Mouse (Mus musculus) cerebellum, postnatal 14 days (tissue): ENCODE data around the gene Sec24a.

Source experiments
- DNase-seq, 2 experiments: peaks; one replicate each; pipeline ENCODE4 v3.0.0; 2021; ENCODE audit warnings: mixed read lengths in 2 of 2

The Sec24a gene

DNA sequence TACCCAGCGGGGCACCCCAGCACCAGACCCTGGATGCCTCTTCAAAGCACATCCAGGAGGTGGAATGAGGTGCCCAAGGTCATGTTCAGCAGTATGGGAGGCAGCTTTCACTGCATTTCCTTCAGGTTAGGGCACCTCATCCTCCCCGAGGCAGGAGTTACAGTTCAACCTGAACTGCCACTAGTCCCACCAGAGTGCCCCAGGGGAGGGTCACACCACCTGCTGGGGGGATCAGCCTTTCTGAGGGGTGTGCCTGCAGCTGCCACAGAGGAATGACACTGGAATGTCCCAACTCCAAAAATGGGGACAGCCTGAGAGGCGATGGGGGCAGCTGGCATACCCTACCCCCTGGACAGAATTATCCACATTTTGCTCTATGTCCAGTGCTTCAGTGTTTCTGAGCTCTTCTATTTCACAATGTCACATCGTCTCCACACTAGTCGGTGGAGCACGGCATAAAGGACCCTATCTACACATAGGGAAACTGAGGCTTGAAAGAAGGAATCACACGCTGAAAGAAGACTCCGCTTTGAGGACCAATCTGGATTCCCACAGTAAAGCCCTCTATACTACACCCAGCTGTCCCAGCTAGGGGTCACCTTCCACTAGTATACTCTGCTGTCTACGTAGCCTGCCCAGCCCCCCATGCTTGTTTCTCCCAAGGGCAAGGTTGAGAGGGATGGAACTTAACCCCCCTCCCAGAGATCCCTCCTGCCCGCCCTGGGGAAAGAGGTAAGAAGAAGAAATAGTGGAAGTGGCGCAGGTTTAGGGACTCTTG, 114.1 kb downstream of the Sec24a start:
- DNase-seq = peak in 1 of 2 experiments; percentile 26

DNA sequence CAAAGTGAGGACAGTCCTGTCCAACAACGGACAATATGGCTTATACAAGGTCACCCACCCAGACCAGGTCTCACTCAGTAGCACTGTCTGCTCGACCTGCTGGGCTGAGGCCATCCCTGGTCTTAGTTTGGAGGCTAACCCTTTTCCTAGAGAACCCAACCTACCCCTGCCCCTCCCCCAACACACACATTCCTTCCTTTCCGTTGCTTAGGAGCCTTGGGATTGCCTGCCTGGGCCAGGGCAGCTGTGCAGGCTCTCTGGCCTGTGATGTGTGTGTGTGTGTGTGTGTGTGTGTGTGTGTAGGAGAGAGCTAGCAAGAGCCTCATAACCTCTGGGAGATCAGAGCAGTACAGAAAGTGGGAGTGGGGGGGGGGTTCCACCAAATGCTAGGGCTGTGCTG, 114.9 kb downstream of the Sec24a start:
- peak in 1 of 2 experiments; percentile 18 for DNase-seq

DNA sequence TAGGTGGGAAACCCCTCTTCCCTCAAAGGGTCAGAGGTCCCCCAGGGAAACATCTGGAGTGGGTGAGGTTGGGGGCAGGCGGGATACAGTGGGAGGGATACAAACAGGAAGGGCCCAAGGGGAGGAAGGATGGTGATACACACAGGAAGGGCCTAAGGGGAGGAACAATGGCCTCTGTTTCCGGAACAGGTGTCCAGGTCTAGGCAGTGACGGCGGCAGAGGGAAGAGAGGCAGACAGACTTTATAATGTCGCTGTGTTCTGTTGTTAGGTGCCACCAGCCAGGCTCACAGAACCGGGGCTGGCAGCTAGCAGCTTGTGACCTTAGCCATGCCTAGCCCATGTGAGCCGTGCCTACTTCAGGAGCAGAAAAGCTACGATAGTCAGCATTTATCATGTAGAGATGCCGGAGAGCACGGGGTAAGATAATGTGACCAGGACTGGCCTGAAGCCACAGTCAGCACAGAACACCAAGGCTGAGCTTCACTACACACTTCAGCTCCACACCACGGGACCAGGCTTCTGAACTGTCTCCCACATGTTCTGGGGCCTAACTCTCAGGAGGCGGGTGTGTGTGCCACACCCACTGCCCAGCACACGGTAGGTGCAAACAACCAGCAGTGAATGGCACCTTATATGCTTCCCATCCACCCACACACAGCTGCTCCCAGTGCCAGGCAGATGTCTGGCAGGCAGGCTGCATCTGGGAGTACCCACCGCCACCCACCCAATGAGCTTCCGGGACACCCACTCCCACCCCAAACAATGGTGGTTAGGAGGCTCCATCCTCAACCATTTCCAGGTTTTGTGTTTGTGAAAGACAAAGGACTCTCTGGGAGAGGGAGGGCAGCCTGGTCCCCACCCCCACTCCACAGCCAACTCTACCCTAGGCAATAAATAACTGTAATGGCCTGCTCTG, 116.4 kb downstream of the Sec24a start:
- DNase-seq = peak in 1 of 2 experiments; percentile 5

DNA sequence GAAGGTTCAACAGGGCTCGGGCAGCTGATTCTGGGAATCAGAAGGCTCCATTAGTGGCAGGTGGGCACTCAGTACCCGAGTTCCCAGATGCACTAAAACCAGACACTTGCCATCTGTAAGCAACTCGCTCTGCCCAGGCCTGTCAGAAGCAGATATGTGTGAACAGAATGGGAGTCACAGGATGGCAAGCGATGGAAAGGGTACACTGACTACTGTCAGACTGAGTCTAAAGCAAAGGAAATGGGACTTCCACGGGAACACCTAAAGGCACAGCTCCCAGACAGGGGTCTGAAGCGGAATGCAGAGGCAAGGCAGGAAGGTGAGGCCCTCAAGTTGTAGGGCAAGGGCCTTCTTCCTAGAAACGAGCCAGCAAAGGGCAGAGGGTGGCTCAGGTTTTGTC, 117.2 kb downstream of the Sec24a start:
- DNase-seq = peak in 1 of 2 experiments; percentile 23

DNA sequence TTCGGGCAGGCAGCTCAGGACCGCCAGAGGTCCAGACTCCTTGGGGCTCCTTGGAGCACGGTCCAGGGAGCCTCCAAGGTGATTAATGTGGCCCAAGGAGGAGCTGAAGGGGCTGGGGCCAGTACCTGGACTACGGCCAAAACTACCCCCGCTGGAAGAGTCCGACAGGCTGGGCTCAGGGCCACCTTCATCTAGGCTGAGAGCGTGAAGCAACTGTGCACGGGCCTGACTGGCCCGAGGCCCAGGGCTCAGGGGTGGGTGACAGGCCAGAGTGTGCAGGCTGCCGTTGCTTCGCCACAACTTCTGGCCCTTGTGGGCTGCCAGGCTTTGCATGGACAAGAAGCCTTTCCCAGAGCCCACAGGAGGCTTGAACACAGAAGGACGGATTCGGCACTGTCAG, 118.1 kb downstream of the Sec24a start:
- peak; percentile 72 to 78 for DNase-seq

DNA sequence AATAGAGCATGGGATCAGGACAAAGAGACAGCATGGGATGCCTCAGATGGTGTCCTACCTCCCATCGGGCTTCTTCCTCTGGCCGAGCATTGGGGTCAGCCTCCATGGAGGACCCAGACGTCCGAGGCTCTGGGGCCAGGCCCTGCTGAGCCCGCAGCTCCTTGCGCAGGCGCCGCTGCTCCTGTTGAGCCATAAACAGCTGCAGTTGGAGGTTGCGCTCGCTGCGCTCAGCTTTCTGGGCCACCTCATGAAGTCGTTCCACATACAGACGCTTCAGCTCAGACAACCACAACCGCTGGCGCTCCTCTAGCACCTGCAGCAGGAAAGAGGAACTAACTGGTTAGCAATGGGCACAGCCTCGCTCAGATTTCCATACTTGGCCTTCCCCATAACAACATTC, 119.2 kb downstream of the Sec24a start:
- DNase-seq = peak in 1 of 2 experiments; percentile 21

DNA sequence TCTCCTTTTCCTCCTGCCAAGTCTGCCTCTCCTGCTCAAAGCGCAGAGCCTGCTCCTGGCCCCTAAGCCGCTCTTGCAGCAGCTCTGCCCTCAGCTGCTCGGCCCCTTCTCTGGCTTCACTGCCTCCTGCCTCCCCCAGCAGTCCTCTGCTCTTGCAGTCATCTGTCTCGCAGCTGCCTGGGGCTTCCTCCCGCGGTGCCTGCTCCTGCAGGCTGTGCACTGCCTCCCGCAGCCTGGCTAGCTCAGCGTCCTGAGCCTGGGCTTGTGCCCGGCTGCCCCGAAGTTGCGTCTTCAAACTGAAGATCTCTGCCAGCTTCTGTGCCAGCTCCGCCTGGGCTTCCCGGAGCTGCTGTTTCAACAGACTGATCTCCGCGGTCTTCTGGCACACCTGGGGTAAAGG, 119.7 kb downstream of the Sec24a start:
- DNase-seq = peak; percentile 59 to 63

DNA sequence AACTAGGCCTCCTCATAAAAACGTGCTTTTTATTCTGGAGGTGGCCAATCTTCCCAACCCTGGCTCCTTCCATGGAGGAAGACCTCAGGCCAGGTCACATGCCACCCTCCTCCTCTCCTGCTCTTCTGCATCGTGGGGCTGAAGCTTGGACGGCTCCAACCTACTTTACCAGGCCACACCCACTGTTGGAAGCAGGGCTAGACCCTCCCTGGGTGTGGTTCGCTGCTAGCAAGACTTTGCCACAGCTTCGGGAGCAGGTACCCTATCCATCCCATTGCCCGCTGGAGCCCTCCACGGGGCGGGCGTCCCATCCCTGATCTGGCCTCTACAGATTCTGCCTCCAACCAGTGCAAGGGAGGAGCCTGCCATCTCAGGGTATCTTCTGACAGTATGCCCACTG, 120.2 kb downstream of the Sec24a start:
- DNase-seq = no peak
